Mouse (Mus musculus): Measurements from ENCODE around the gene Zkscan14. TPM values are rescaled to one million over a fixed set of nuclear protein-coding genes. Genes with fewer than 3 reads are reported as not detected.

The Zkscan14 gene
- polyA plus RNA-seq, 1 experiment from 2014 or later: 5.5 TPM

GRCm38 (mm10) chr5:145166536-145167305 is 34.9 kb downstream of the Zkscan14 start, which contains the start of the genes Ptcd1 and Cpsf4:
TSS of gene Ptcd1 (minus strand) at chr5:145167108.
TSS of gene Cpsf4 (plus strand) at chr5:145167213.
- peak within 1 kb of the TSS; percentile 91 for H3K27ac ChIP-seq (ENCODE audit: low read depth)
- peak within 1 kb of the TSS; percentile 85 for H3K4me2 ChIP-seq (ENCODE audit: low read depth, low read length)
- H3K27me3 ChIP-seq (ENCODE audit: insufficient read depth, low read length): no peaks in the 10 kb centered on the region
- H3K9ac ChIP-seq (replicated peaks): peak within 1 kb of the TSS; percentile 92
- TF ChIP-seq EP300 (IDR thresholded peaks at IDR 0.05; ENCODE audit: low read depth) (peak; percentile 49; the same call in 1 of the 2 replicates), CTCF (IDR thresholded peaks at IDR 0.05; ENCODE audit: low read depth) (no peak)
- no peaks in the 10 kb centered on the region for H3K9me3 ChIP-seq (ENCODE audit: low read length)
- under 1% methylated on average over 43 of the region's 51 CpGs for WGBS (ENCODE audit: insufficient replicate concordance)
- DNase-seq (peak; percentile 98), ATAC-seq (peak; percentile 94)
- peak within 1 kb of the TSS; percentile 73 for H3K4me3 ChIP-seq (ENCODE audit: low read depth, low read length)
- H3K36me3 ChIP-seq (replicated peaks; ENCODE audit: insufficient read depth, low read length): peaks cover 34% of the 10 kb centered on the region
- peaks cover 19% of the 10 kb centered on the region for H3K4me1 ChIP-seq (ENCODE audit: insufficient read depth)

GRCm38 (mm10) chr5:145165184-145165583 is 36.5 kb downstream of the Zkscan14 start:
- no peak overlapping the region for H3K9ac ChIP-seq (replicated peaks)
- H3K9me3 ChIP-seq (ENCODE audit: low read length): no peaks in the 10 kb centered on the region
- 0 out of 2 replicates have a peak overlapping the region, but pooled peaks have one; percentile 22 for H3K27ac ChIP-seq (ENCODE audit: low read depth)
- H3K27me3 ChIP-seq (ENCODE audit: insufficient read depth, low read length): no peaks in the 10 kb centered on the region
- no peak overlapping the region for H3K4me2 ChIP-seq (ENCODE audit: low read depth, low read length)
- ATAC-seq (no peak), DNase-seq (peak; percentile 10)
- whole genome bisulfite sequencing (ENCODE audit: insufficient replicate concordance): 85% methylated on average over 15 of the region's 15 CpGs
- TF ChIP-seq CTCF (IDR thresholded peaks at IDR 0.05; ENCODE audit: low read depth) (no peak), EP300 (IDR thresholded peaks at IDR 0.05; ENCODE audit: low read depth) (no peak)
- H3K4me1 ChIP-seq (ENCODE audit: insufficient read depth): peaks cover 19% of the 10 kb centered on the region
- no peak overlapping the region for H3K4me3 ChIP-seq (ENCODE audit: low read depth, low read length)
- H3K36me3 ChIP-seq (replicated peaks; ENCODE audit: insufficient read depth, low read length): peaks cover 34% of the 10 kb centered on the region

GRCm38 (mm10) chr5:145164710-145165109 is 37.0 kb downstream of the Zkscan14 start:
- DNase-seq (no peak), ATAC-seq (no peak)
- Histone ChIP-seq H3K4me2 (ENCODE audit: low read depth, low read length) (no peak overlapping the region), H3K4me1 (ENCODE audit: insufficient read depth) (peaks cover 19% of the 10 kb centered on the region), H3K4me3 (ENCODE audit: low read depth, low read length) (no peak overlapping the region), H3K36me3 (replicated peaks; ENCODE audit: insufficient read depth, low read length) (peaks cover 36% of the 10 kb centered on the region), H3K27me3 (ENCODE audit: insufficient read depth, low read length) (no peaks in the 10 kb centered on the region), H3K9ac (replicated peaks) (0 out of 2 replicates have a peak overlapping the region, but pooled peaks have one; percentile 11), H3K27ac (ENCODE audit: low read depth) (peak overlapping the region; percentile 22; the same call in 1 of the 2 replicates), H3K9me3 (ENCODE audit: low read length) (no peaks in the 10 kb centered on the region)
- 59% methylated on average over 3 of the region's 3 CpGs for WGBS (ENCODE audit: insufficient replicate concordance)
- no peak for TF ChIP-seq EP300 (IDR thresholded peaks at IDR 0.05; ENCODE audit: low read depth)
- TF ChIP-seq CTCF (IDR thresholded peaks at IDR 0.05; ENCODE audit: low read depth): no peak

- ATAC-seq: no peak
- H3K9me3 ChIP-seq (ENCODE audit: low read length): no peaks in the 10 kb centered on the region
- no peak overlapping the region for H3K9ac ChIP-seq (replicated peaks)
- H3K36me3 ChIP-seq (replicated peaks; ENCODE audit: insufficient read depth, low read length): peaks cover 57% of the 10 kb centered on the region
- no peak overlapping the region for H3K27ac ChIP-seq (ENCODE audit: low read depth)
- no peak overlapping the region for H3K4me2 ChIP-seq (ENCODE audit: low read depth, low read length)
- WGBS (ENCODE audit: insufficient replicate concordance): 87% methylated on average over 14 of the region's 14 CpGs
- no peaks in the 10 kb centered on the region for H3K27me3 ChIP-seq (ENCODE audit: insufficient read depth, low read length)
- TF ChIP-seq CTCF (IDR thresholded peaks at IDR 0.05; ENCODE audit: low read depth): no peak
- TF ChIP-seq EP300 (IDR thresholded peaks at IDR 0.05; ENCODE audit: low read depth): no peak
- peaks cover 8% of the 10 kb centered on the region for H3K4me1 ChIP-seq (ENCODE audit: insufficient read depth)
- no peak overlapping the region for H3K4me3 ChIP-seq (ENCODE audit: low read depth, low read length)
- DNase-seq: no peak
Observed at GRCm38 (mm10) chr5:145161361-145161760, 40.3 kb downstream of the Zkscan14 start.

GRCm38 (mm10) chr5:145152690-145153089 is 49.0 kb downstream of the Zkscan14 start:
- WGBS (ENCODE audit: insufficient replicate concordance): 67% methylated on average over 5 of the region's 5 CpGs
- Histone ChIP-seq H3K9ac (replicated peaks) (no peak overlapping the region), H3K4me2 (ENCODE audit: low read depth, low read length) (no peak overlapping the region), H3K27ac (ENCODE audit: low read depth) (no peak overlapping the region), H3K36me3 (replicated peaks; ENCODE audit: insufficient read depth, low read length) (peaks cover 71% of the 10 kb centered on the region), H3K4me1 (ENCODE audit: insufficient read depth) (no peaks in the 10 kb centered on the region), H3K4me3 (ENCODE audit: low read depth, low read length) (no peak overlapping the region), H3K27me3 (ENCODE audit: insufficient read depth, low read length) (no peaks in the 10 kb centered on the region), H3K9me3 (ENCODE audit: low read length) (no peaks in the 10 kb centered on the region)
- ATAC-seq (peak; percentile 40), DNase-seq (no peak)
- peak; percentile 61; the same call in 1 of the 2 replicates for TF ChIP-seq EP300 (IDR thresholded peaks at IDR 0.05; ENCODE audit: low read depth)
- TF ChIP-seq CTCF (IDR thresholded peaks at IDR 0.05; ENCODE audit: low read depth): peak; percentile 32

GRCm38 (mm10) chr5:145149294-145149693 is 52.4 kb downstream of the Zkscan14 start:
- WGBS (ENCODE audit: insufficient replicate concordance): 62% methylated on average over 6 of the region's 6 CpGs
- Histone ChIP-seq H3K36me3 (replicated peaks; ENCODE audit: insufficient read depth, low read length) (peaks cover 81% of the 10 kb centered on the region), H3K4me3 (ENCODE audit: low read depth, low read length) (no peak overlapping the region), H3K9me3 (ENCODE audit: low read length) (no peaks in the 10 kb centered on the region), H3K27me3 (ENCODE audit: insufficient read depth, low read length) (no peaks in the 10 kb centered on the region), H3K27ac (ENCODE audit: low read depth) (no peak overlapping the region), H3K4me1 (ENCODE audit: insufficient read depth) (no peaks in the 10 kb centered on the region), H3K4me2 (ENCODE audit: low read depth, low read length) (no peak overlapping the region), H3K9ac (replicated peaks) (no peak overlapping the region)
- peak; percentile 46; the same call in 1 of the 2 replicates for ATAC-seq
- TF ChIP-seq EP300 (IDR thresholded peaks at IDR 0.05; ENCODE audit: low read depth): no peak
- no peak for DNase-seq
